Mouse (Mus musculus): ENCODE data around the gene Galnt16. TPM values are rescaled to one million over a fixed set of nuclear protein-coding genes. Genes with fewer than 3 reads are reported as not detected.

The Galnt16 gene
- total RNA-seq, 2 experiments from 2014 or later, result 166 to 181 TPM

GRCm38 (mm10) chr12:80658661-80659060 lies 140.6 kb downstream of the Galnt16 start:
- no peak for TF ChIP-seq CTCF (conservative IDR thresholded peaks at IDR 0.05)
- H3K4me3 ChIP-seq, result no peak overlapping the region
- peak overlapping the region; percentile 0; the same call in 1 of the 2 replicates for H3K27ac ChIP-seq
- peak in 1 of 2 experiments; percentile 22 for DNase-seq (ENCODE audit: low spot score in 2 of 2)

- no peak overlapping the region for H3K27ac ChIP-seq
- no peak overlapping the region for H3K4me3 ChIP-seq
- TF ChIP-seq CTCF (conservative IDR thresholded peaks at IDR 0.05), result no peak
- no peak for DNase-seq (ENCODE audit: low spot score in 2 of 2)
Measured at GRCm38 (mm10) chr12:80662322-80662721, 144.2 kb downstream of the Galnt16 start.

GRCm38 (mm10) chr12:80663935-80664334 lies 145.9 kb downstream of the Galnt16 start:
- no peak overlapping the region for H3K27ac ChIP-seq
- no peak for DNase-seq (ENCODE audit: low spot score in 2 of 2)
- no peak overlapping the region for H3K4me3 ChIP-seq
- no peak for TF ChIP-seq CTCF (conservative IDR thresholded peaks at IDR 0.05)

GRCm38 (mm10) chr12:80668391-80668790 lies 150.3 kb downstream of the Galnt16 start:
- no peak overlapping the region for H3K27ac ChIP-seq
- DNase-seq (ENCODE audit: low spot score in 2 of 2), result no peak
- no peak overlapping the region for H3K4me3 ChIP-seq
- TF ChIP-seq CTCF (conservative IDR thresholded peaks at IDR 0.05), result no peak

GRCm38 (mm10) chr12:80673170-80673569 lies 155.1 kb downstream of the Galnt16 start:
- peak; percentile 59 to 76 for DNase-seq (ENCODE audit: low spot score in 2 of 2)
- peak; percentile 95 for TF ChIP-seq CTCF (conservative IDR thresholded peaks at IDR 0.05)
- H3K27ac ChIP-seq, result no peak overlapping the region
- H3K4me3 ChIP-seq, result no peak overlapping the region

Other genes starting within 250 kb of the Galnt16 start
- gene Dcaf5, start 81.7 kb upstream of the Galnt16 start, total RNA-seq (2021), result 10 to 100 TPM; 74.7 to 75.4 TPM
- gene Exd2, start 55.2 kb upstream of the Galnt16 start, total RNA-seq (2021), result 100 to 1,000 TPM; 105 to 122 TPM
- 10 to 100 TPM; 37.8 to 37.9 TPM for gene Slc39a9, start 125.6 kb downstream of the Galnt16 start, total RNA-seq (2021)
- gene Erh, start 126.1 kb downstream of the Galnt16 start, total RNA-seq (2021), result 10 to 100 TPM; 34.4 to 44.6 TPM
- gene Plekhd1, start 174.3 kb downstream of the Galnt16 start, total RNA-seq (2021), result 1 to 10 TPM; 5.6 to 6.5 TPM
- gene Ccdc177, start 242.4 kb downstream of the Galnt16 start, total RNA-seq (2021), result 10 to 100 TPM; 18.4 to 18.6 TPM

Data from layer of hippocampus, adult 2 months (tissue).